20 mouse cellular contexts compared by ENCODE assay signal in the genomic region with DNA sequence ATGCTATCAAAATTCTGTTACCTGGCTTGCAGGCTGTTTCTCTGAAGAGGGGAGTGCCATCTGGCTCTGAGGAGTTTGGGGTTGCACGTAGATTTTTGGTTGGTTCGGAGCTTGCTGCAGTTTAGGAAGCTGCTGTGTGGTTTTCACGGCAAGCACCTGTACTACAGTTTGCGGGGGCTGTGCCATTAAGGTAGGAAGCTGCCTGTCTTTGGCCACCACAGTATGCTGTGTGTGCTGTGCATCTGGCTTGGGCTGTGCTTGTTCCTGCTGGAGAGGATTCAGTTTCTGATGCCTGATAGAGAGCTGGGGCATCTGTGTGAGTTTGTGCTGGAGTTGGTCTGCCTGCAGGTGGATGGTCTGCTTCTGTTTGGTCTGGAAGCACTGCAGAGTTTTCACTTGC.
"Had no signal": no experiment of that assay in that cellular context is flagged by ENCODE, and none has a peak within 500 bp of the region (broad histone marks: within the 10 kb centered on the region; RNA-seq: fewer than 3 reads in every experiment).

No protein-coding gene starts in this region.

- H3K27ac ChIP-seq: kidney, postnatal 0 days; layer of hippocampus, adult 2 months; limb, embryonic 12.5 days; limb, embryonic 15.5 days; liver, embryonic 14.5 days; macrophage; midbrain, embryonic 12.5 days had no signal

- H3K27me3 ChIP-seq: limb, embryonic 12.5 days; limb, embryonic 15.5 days; midbrain, embryonic 12.5 days had no signal

- ATAC-seq: intestine, embryonic 16.5 days; liver, postnatal 0 days; lung, postnatal 0 days; midbrain, embryonic 16.5 days had no signal

- H3K4me1 ChIP-seq: limb, embryonic 12.5 days; limb, embryonic 15.5 days; midbrain, embryonic 12.5 days had no signal

- H3K4me3 ChIP-seq: layer of hippocampus, adult 2 months; limb, embryonic 12.5 days; limb, embryonic 15.5 days; midbrain, embryonic 12.5 days; myocyte had no signal

- H3K4me2 ChIP-seq: limb, embryonic 12.5 days; limb, embryonic 15.5 days; liver, embryonic 11.5 days; lung, embryonic 14.5 days; midbrain, embryonic 12.5 days had no signal

- DNase-seq: kidney, adult 18-20 months; kidney, postnatal 25 days; left cerebral cortex, postnatal 4 days; liver, postnatal 0 days; lung, embryonic 14.5 days; right cerebral cortex, adult 18-20 months; right cerebral cortex, postnatal 14 days; spleen, adult 18-20 months had no signal

- H3K9ac ChIP-seq: limb, embryonic 12.5 days; limb, embryonic 15.5 days; liver, embryonic 14.5 days; liver, postnatal 0 days; lung, embryonic 14.5 days; midbrain, embryonic 12.5 days had no signal

- H3K9me3 ChIP-seq: limb, embryonic 12.5 days; limb, embryonic 15.5 days; midbrain, embryonic 12.5 days had no signal
